Mouse (Mus musculus) T-helper 1 cell (primary cell): Measurements from ENCODE around the gene Acot5.

Experiments
- in situ Hi-C: fragments of 300-600 bp; cut with MboI, MseI; formaldehyde crosslinking; loops from one replicate; pipeline ENCODE4 v1.15.1; 2025; ENCODE audit warnings: high pct_unique_total_duplicates

The Acot5 gene

GRCm38 (mm10) chr12:84114153-84114994 is 45.2 kb downstream of the Acot5 start, which contains the start of gene Dnal1:
Gene Dnal1, plus strand, starts transcription at chr12:84114366.
- in situ Hi-C loops = no loop called here

- in situ Hi-C loops = no loop called here
These were observed 50.5 kb downstream of the Acot5 start for GRCm38 (mm10) chr12:84119584-84119983.
